Mouse (Mus musculus): ENCODE measurements at regions not wholly inside any gene's neighbourhood (a gene's known extent, or its start where the extent isn't known, plus 50 kb on each side); places are given as distances from the start of the nearest gene placed in this dataset.
"Not testable (repeated sequence)": the region's sequence is repeated elsewhere in the genome, so short reads cannot be mapped to it uniquely, and the experiment has no call there.

- no peak for DNase-seq (ENCODE audit: low spot score)
These were observed 148.9 kb upstream of the Ddhd1 start for GRCm38 (mm10) chr14:45806726-45807280.

GRCm38 (mm10) chr14:45807767-45808166 lies 149.8 kb upstream of the Ddhd1 start:
- DNase-seq (ENCODE audit: low spot score): no peak

DNA sequence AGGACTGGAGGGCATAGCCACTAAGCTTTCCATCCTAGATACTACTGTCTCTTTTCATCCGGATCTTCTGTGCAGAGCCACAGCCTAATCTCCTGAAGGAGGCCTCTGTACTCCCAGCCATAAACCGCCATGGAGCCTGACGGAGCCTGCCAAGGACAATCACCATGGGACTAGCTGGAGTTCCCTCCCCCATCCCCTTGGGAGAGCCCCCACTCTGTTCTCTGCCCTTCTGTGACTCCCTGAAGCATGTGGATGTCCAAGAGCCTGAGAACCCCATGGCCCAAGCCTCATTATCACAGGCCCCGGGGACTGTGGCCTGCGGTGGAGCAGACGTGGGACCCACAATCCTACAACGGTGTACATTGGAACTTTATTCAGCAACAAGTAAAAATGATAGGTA lies 151.5 kb upstream of the Ddhd1 start:
- no peak for DNase-seq (ENCODE audit: low spot score)

DNA sequence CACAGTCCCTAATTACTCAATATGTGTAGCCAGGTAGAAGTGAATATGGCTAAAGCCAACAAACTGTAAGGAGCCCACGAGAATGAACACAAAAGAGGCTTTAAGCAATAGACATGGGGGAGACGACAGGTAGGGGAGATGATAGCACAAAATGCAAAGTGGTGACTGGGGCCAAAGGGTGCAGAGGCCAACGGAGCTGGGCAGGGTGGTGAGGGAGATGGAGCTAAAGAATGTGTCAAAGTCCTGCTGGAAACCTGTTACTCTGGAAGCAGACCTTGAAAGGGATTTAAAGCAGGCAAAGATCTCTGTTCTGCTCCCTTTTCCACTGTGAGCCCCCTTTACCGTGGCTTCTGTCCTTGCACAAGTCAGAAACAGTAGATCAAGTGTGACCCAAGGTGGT lies 152.2 kb upstream of the Ddhd1 start:
- DNase-seq (ENCODE audit: low spot score): no peak

DNA sequence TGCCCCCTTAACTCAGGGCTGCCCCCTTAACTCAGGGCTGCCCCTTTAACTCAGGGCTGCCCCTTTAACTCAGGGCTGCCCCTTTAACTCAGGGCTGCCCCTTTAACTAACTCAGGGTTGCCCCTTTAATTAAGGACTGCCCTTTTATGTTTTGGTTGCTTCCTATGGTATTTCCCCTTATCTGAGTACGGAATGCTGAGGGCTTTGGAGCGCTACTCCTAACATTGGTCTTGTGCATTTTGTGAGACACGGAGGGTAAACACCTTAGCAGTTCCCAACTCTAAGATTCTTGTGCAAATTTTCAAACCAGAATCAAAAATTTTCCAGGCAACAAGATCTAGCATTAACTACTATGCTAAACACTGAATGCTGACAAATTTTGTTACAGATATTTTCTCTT lies 152.7 kb upstream of the Ddhd1 start:
- DNase-seq (ENCODE audit: low spot score): no peak

- DNase-seq (ENCODE audit: low spot score): no peak
These were observed 157.7 kb upstream of the Ddhd1 start for GRCm38 (mm10) chr14:45815598-45815997.

DNA sequence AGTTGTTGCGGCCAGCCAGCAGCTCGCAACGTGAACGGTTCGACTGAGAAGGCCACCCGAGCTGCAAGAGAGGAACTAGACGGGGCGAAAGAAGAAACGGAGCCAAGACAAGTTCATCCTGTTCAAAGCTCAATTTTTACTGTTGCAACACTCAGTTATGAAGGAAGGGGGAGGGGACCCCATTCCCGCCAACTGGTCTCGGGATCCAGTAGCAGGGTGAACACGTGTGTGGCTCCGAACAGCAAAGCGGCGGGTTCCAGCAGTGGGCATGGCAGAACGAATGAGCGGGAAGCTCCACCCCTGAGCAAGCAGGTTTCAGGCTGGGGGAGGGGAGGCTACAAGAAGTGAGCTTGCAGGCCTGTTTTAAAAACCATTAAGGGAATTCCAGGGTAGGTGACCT lies 158.7 kb upstream of the Ddhd1 start:
- not testable (repeated sequence) for DNase-seq (ENCODE audit: low spot score)

- DNase-seq (ENCODE audit: low spot score): no peak
These were observed 159.8 kb upstream of the Ddhd1 start for GRCm38 (mm10) chr14:45817756-45818155.

DNA sequence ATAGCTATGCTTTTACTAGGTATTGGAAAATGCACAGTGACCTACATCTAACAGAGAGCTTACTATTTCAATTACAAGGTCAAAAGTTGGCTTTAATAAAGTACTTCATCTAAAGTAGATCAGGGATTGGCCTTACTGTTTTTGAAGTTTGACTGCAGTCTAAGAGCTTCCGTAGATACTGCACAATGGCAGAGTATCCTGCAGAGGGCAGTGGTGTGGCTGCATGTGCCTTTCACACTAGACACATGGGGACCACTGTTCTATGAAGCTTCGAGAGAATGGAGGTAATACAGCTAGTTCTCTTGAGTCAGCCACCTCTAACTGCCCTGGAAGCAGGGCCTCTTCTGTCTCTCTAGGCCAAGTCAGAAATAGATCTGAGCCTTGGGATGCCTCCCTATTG lies 166.7 kb upstream of the Ddhd1 start:
- DNase-seq (ENCODE audit: low spot score): no peak

- DNase-seq (ENCODE audit: low spot score): no peak
These were observed 168.1 kb upstream of the Ddhd1 start for GRCm38 (mm10) chr14:45826023-45826422.

DNA sequence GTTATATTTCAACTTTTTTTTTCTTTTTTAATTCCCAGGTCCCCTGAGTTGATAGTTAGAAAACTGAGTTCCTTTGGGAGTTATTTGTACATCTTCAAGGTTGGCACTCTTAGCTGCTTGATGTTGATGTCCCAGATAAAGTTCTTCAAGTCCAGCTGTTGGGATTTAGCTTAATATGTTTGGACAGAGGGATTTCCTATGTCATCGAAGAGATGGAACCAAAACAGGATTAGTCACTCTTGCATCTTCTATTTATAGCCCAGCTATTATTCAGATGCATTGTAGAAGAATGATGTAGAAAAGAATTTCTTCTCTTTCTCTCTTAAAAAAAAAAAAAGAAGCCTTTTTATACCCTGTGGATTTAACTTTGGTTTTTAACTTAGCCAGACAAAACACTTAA lies 169.2 kb upstream of the Ddhd1 start:
- DNase-seq (ENCODE audit: low spot score): no peak

DNA sequence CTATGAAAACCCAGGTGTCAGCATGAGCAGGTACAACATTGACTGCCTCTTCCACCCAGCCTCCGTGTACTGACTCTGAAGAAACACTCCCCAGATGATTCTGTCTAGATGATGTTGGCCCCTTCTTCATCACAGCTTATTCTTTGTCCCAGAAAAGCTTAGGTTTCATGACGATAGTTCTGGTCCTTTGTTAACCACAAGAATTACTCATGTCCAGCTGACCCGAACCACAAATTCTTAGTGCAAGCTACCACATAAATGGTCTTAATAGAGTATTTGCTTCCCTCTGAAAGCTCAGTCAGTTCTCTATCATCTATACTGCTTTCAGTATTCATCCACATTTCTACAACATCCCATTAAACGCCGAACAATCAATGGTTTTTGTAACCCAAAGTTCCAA lies 172.5 kb upstream of the Ddhd1 start:
- DNase-seq (ENCODE audit: low spot score): no peak

DNA sequence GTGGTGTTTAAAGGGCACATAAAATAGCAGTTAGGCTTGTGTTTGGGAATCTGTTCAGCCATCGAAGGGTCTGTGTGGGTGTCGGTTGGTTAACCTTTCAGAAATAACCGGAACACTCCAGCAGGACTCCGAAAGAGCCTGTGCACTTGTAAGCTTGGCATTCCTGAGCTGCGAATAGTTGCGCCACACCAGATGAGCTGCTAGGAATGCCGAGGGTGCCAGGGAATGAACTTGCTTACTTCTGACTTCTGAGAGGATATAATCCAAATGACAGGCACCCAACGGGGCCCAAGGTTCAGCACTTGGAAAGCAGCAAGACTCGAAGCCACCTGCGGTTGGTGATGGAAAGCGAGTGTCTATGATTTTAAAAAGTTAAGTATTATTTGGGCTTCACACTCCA lies 179.1 kb upstream of the Ddhd1 start:
- DNase-seq (ENCODE audit: low spot score): no peak

- no peak for DNase-seq (ENCODE audit: low spot score)
These were observed 185.9 kb upstream of the Ddhd1 start for GRCm38 (mm10) chr14:45843829-45844228.

GRCm38 (mm10) chr14:45850588-45850987 lies 192.6 kb upstream of the Ddhd1 start:
- no peak for DNase-seq (ENCODE audit: low spot score)

- peak; percentile 7 for DNase-seq (ENCODE audit: low spot score)
These were observed 220.5 kb upstream of the Ddhd1 start for GRCm38 (mm10) chr14:45878428-45878827.

DNA sequence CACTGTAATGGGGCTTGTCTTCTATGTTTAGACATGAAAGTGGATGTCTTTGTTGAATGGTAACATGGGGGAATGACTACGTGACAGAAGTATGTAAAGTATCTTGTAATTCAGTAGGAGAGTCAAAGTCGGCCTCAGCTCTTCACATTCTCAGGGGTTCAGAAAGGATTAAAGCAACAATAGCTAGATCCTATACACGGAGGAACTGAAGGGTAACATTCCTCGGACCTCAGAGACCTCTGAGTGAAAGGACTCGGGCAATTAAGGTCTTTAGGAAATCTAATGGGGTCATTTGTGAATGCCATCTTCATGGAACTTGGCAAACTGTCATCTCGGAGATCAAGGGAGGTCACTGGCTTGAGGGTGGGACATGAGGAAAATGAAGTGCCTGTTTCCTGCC lies 262.8 kb upstream of the Ddhd1 start:
- no peak for DNase-seq (ENCODE audit: low spot score)

- no peak for DNase-seq (ENCODE audit: low spot score)
These were observed 285.6 kb upstream of the Ddhd1 start for GRCm38 (mm10) chr14:45943581-45943980.

- DNase-seq (ENCODE audit: low spot score): no peak
These were observed 286.2 kb upstream of the Ddhd1 start for GRCm38 (mm10) chr14:45944101-45944500.

- DNase-seq (ENCODE audit: low spot score): no peak
These were observed 286.6 kb upstream of the Ddhd1 start for GRCm38 (mm10) chr14:45944506-45944905.

GRCm38 (mm10) chr14:45956624-45957023 lies 298.7 kb upstream of the Ddhd1 start:
- no peak for DNase-seq (ENCODE audit: low spot score)

GRCm38 (mm10) chr14:45962474-45962873 lies 304.5 kb upstream of the Ddhd1 start:
- DNase-seq (ENCODE audit: low spot score): no peak

GRCm38 (mm10) chr14:45964043-45964442 lies 306.1 kb upstream of the Ddhd1 start:
- no peak for DNase-seq (ENCODE audit: low spot score)

DNA sequence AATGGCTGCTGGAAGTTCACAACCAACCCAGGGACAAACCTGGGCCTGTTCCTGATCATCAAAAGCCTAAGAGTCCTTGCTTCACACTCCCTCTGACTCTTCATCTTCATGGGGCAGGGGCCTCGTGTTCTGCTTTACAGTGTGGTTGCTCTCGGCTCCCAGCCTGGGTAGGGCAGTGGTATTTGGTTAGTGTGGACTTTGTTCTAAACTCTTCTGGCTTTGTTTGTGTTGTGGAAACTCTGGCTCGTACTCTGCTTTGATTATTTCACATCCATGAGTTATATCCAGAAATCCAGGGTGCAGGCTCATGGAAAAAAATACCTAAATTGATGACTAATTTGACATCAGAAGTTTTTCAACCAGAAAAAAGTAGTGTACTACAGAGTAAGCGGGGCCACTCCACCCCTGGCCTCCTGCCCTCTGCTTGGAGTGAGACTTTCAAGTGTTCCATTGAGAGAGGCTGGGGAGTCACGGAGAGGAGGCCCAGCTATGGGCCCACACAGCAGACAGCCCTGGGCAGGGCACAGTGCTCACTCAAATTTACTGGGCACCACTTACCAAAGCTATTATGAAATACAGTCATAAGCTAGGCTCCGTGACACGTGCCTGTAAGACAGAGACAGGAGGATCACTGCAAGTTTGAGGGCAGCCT lies 325.4 kb upstream of the Ddhd1 start:
- no peak for DNase-seq (ENCODE audit: low spot score)

All from ovary, postnatal 10 days (tissue).